Mouse (Mus musculus) ES-E14 (cell line): ENCODE data around the gene Iah1. TPM values are rescaled to one million over a fixed set of nuclear protein-coding genes. Genes with fewer than 3 reads are reported as not detected.

ENCODE experiments used
- DNase-seq: peaks from one replicate; pipeline ENCODE4 v3.0.0-alpha.2; 2013; ENCODE audit warnings: low read depth, low spot score
- H3K27ac ChIP-seq: 2 replicates; pipeline ENCODE4 v1.5.1; 2012; ENCODE audit warnings: low read depth, mild to moderate bottlenecking, low read length, moderate library complexity, mixed read lengths; ENCODE audit not compliant: poor library complexity, insufficient read depth, severe bottlenecking
- H3K36me3 ChIP-seq: 2 replicates; pipeline ENCODE4 v1.6.1; 2012; ENCODE audit warnings: mild to moderate bottlenecking, low read length, moderate library complexity, mixed read lengths; ENCODE audit not compliant: control insufficient read depth, poor library complexity, insufficient read depth, severe bottlenecking
- H3K4me1 ChIP-seq, 2 experiments: fragments of 150-350 bp in 1 of 2; sonication (generic) in 1 of 2; 2 replicates each; pipeline ENCODE4 v1.6.1; 2012; ENCODE audit warnings: low read length in 2 of 2, mild to moderate bottlenecking in 1 of 2, mixed read lengths in 1 of 2; ENCODE audit not compliant: control insufficient read depth in 2 of 2, insufficient read depth in 2 of 2, poor library complexity in 1 of 2
- H3K4me3 ChIP-seq, 2 experiments: fragments of 150-350 bp in 1 of 2; sonication (generic) in 1 of 2; 2 replicates each; pipeline ENCODE4 v1.5.1; 2012; ENCODE audit warnings: low read length in 2 of 2, low read depth in 1 of 2, mild to moderate bottlenecking in 1 of 2, mixed read lengths in 1 of 2; ENCODE audit not compliant: insufficient read depth in 1 of 2, poor library complexity in 1 of 2, severe bottlenecking in 1 of 2
- H3K9ac ChIP-seq: 2 replicates; pipeline ENCODE4 v1.6.1; 2012; ENCODE audit warnings: low read depth, mild to moderate bottlenecking, low read length, mixed read lengths; ENCODE audit not compliant: poor library complexity, insufficient read depth, severe bottlenecking
- H3K9me3 ChIP-seq: fragments of 150-350 bp; sonication (generic); 2 replicates; pipeline ENCODE4 v1.6.1; 2012; ENCODE audit warnings: low read depth, mild to moderate bottlenecking, low read length; ENCODE audit not compliant: control insufficient read depth, insufficient read depth
- CHD2 ChIP-seq: IDR thresholded peaks from 2 replicates; pipeline ENCODE4 v1.6.1; 2014; ENCODE audit warnings: mild to moderate bottlenecking, low read depth, low read length, inconsistent platforms
- HCFC1 ChIP-seq: IDR thresholded peaks from 2 replicates; pipeline ENCODE4 v1.6.1; 2012; ENCODE audit warnings: low read length, inconsistent platforms, borderline replicate concordance; ENCODE audit not compliant: insufficient read depth
- MAFK ChIP-seq: IDR thresholded peaks from 2 replicates; pipeline ENCODE4 v1.6.1; 2014; ENCODE audit warnings: mild to moderate bottlenecking, low read depth, low read length, inconsistent platforms; ENCODE audit not compliant: insufficient read depth
- ZC3H11A ChIP-seq: IDR thresholded peaks from 2 replicates; pipeline ENCODE4 v1.6.1; 2012; ENCODE audit warnings: low read depth, mild to moderate bottlenecking, inconsistent platforms, low read length, borderline replicate concordance
- ZNF384 ChIP-seq: IDR thresholded peaks from 2 replicates; pipeline ENCODE4 v1.6.1; 2012; ENCODE audit warnings: low read depth, low read length, inconsistent platforms
- in situ Hi-C, 2 experiments: fragments of 600-800 bp; cut with MboI; formaldehyde crosslinking; loops; one replicate each; pipeline ENCODE4 v1.15.1; 2025; ENCODE audit warnings: low sequenced_read_pairs in 2 of 2, inconsistent platforms in 1 of 2; ENCODE audit not compliant: unreplicated experiment in 2 of 2
- total RNA-seq: library from RNA; depleted of rRNA; stranded (reverse); fragments of 300-350 nt; gene quantifications from 2 replicates; pipeline ENCODE4 v1.2.3, GENCODE M21; 2012

Gene Iah1
- total RNA-seq, 1 experiment = 24.2 TPM

- in situ Hi-C loops = no loop called here
- no peaks in the 10 kb centered on the region for H3K9me3 ChIP-seq
- H3K27ac ChIP-seq = no peak overlapping the region
- DNase-seq = no peak
- no peak overlapping the region for H3K9ac ChIP-seq
- peaks cover 3 to 4% of the 10 kb centered on the region in 2 experiments; a peak in 2 of 4 replicates for H3K4me1 ChIP-seq
- TF ChIP-seq CHD2 (no peak), ZNF384 (no peak), ZC3H11A (no peak)
- H3K4me3 ChIP-seq = no peak overlapping the region
- H3K36me3 ChIP-seq = no peaks in the 10 kb centered on the region; the same call in none of the 2 replicates
These were observed 48.6 kb downstream of the Iah1 start for GRCm38 (mm10) chr12:21364624-21365435.

- TF ChIP-seq MAFK (no peak), HCFC1 (no peak), ZNF384 (no peak), ZC3H11A (no peak), CHD2 (no peak)
- H3K4me1 ChIP-seq = peaks cover 0 to 3% of the 10 kb centered on the region in 2 experiments; a peak in 1 of 4 replicates
- no peak for DNase-seq
- H3K27ac ChIP-seq = no peak overlapping the region; the same call in 1 of the 2 replicates
- no peak overlapping the region for H3K4me3 ChIP-seq
- no peaks in the 10 kb centered on the region for H3K9me3 ChIP-seq
- no peak overlapping the region; the same call in 1 of the 2 replicates for H3K9ac ChIP-seq
- in situ Hi-C loops = no loop called here
- H3K36me3 ChIP-seq = no peaks in the 10 kb centered on the region; the same call in 1 of the 2 replicates
These were observed 52.3 kb downstream of the Iah1 start for GRCm38 (mm10) chr12:21368376-21369086.

GRCm38 (mm10) chr12:21369087-21369410 is 52.9 kb downstream of the Iah1 start:
- no peak for DNase-seq
- in situ Hi-C loops = no loop called here
- H3K36me3 ChIP-seq = no peaks in the 10 kb centered on the region; the same call in 1 of the 2 replicates
- H3K9ac ChIP-seq = no peak overlapping the region
- no peak for TF ChIP-seq ZNF384
- no peak for TF ChIP-seq MAFK
- TF ChIP-seq CHD2 = no peak
- TF ChIP-seq HCFC1 = no peak
- no peak for TF ChIP-seq ZC3H11A
- H3K27ac ChIP-seq = no peak overlapping the region
- no peak overlapping the region for H3K4me3 ChIP-seq
- H3K4me1 ChIP-seq = peaks cover 0 to 3% of the 10 kb centered on the region in 2 experiments; a peak in 1 of 4 replicates
- no peaks in the 10 kb centered on the region for H3K9me3 ChIP-seq

- no peaks in the 10 kb centered on the region for H3K36me3 ChIP-seq
- in situ Hi-C loops = no loop called here
- H3K4me3 ChIP-seq = no peak overlapping the region
- H3K9ac ChIP-seq = no peak overlapping the region
- DNase-seq = no peak
- no peak overlapping the region for H3K27ac ChIP-seq
- H3K9me3 ChIP-seq = no peaks in the 10 kb centered on the region
- peaks cover 0 to 3% of the 10 kb centered on the region in 2 experiments; a peak in 1 of 4 replicates for H3K4me1 ChIP-seq
- TF ChIP-seq ZC3H11A = no peak
- TF ChIP-seq ZNF384 = no peak
- TF ChIP-seq CHD2 = no peak
- TF ChIP-seq MAFK = no peak
- no peak for TF ChIP-seq HCFC1
These were observed 53.9 kb downstream of the Iah1 start for GRCm38 (mm10) chr12:21370035-21370611.
